Mouse (Mus musculus): ENCODE results near the gene Nos2. TPM values are rescaled to one million over a fixed set of nuclear protein-coding genes. Genes with fewer than 3 reads are reported as not detected.
"Not testable (repeated sequence)": the region's sequence is repeated elsewhere in the genome, so short reads cannot be mapped to it uniquely, and the experiment has no call there.

The Nos2 gene
- polyA plus RNA-seq, 1 experiment from 2014 or later: 1.1 TPM

- Histone ChIP-seq H3K9me3 (peaks cover 2% of the 10 kb centered on the region; the same call in 1 of the 2 replicates), H3K4me3 (no peak overlapping the region), H3K4me2 (replicated peaks) (no peak overlapping the region), H3K27ac (no peak overlapping the region), H3K9ac (no peak overlapping the region), H3K36me3 (no peaks in the 10 kb centered on the region), H3K27me3 (no peaks in the 10 kb centered on the region), H3K4me1 (no peaks in the 10 kb centered on the region; the same call in none of the 2 replicates)
- WGBS: 81% methylated on average over 4 of the region's 4 CpGs
- no peak for ATAC-seq (ENCODE audit: insufficient number of reproducible peaks, insufficient read depth, low FRiP score, low TSS enrichment)
Measured at GRCm38 (mm10) chr11:79001871-79002270, 81.3 kb downstream of the Nos2 start.

- no peak overlapping the region for H3K27ac ChIP-seq
- H3K36me3 ChIP-seq: no peaks in the 10 kb centered on the region
- no peaks in the 10 kb centered on the region for H3K9me3 ChIP-seq
- no peak overlapping the region for H3K4me2 ChIP-seq (replicated peaks)
- no peak for ATAC-seq (ENCODE audit: insufficient number of reproducible peaks, insufficient read depth, low FRiP score, low TSS enrichment)
- H3K9ac ChIP-seq: no peak overlapping the region
- 51% methylated on average over 5 of the region's 5 CpGs for WGBS
- no peak overlapping the region for H3K4me3 ChIP-seq
- H3K27me3 ChIP-seq: no peaks in the 10 kb centered on the region
- no peaks in the 10 kb centered on the region; the same call in none of the 2 replicates for H3K4me1 ChIP-seq
Measured at GRCm38 (mm10) chr11:79002551-79002951, 82.0 kb downstream of the Nos2 start.

- Histone ChIP-seq H3K27ac (no peak overlapping the region), H3K4me2 (replicated peaks) (no peak overlapping the region), H3K27me3 (no peaks in the 10 kb centered on the region), H3K36me3 (no peaks in the 10 kb centered on the region), H3K4me3 (no peak overlapping the region), H3K9ac (no peak overlapping the region), H3K4me1 (no peaks in the 10 kb centered on the region; the same call in none of the 2 replicates), H3K9me3 (no peaks in the 10 kb centered on the region)
- no peak for ATAC-seq (ENCODE audit: insufficient number of reproducible peaks, insufficient read depth, low FRiP score, low TSS enrichment)
- 68% methylated on average over 11 of the region's 11 CpGs for WGBS
Measured at GRCm38 (mm10) chr11:79003053-79003768, 82.6 kb downstream of the Nos2 start.

GRCm38 (mm10) chr11:79003769-79004638 lies 83.4 kb downstream of the Nos2 start:
- Histone ChIP-seq H3K27me3 (no peaks in the 10 kb centered on the region), H3K9me3 (no peaks in the 10 kb centered on the region), H3K4me2 (replicated peaks) (no peak overlapping the region), H3K27ac (no peak overlapping the region), H3K36me3 (no peaks in the 10 kb centered on the region), H3K4me1 (no peaks in the 10 kb centered on the region; the same call in none of the 2 replicates), H3K9ac (no peak overlapping the region), H3K4me3 (no peak overlapping the region)
- no peak for ATAC-seq (ENCODE audit: insufficient number of reproducible peaks, insufficient read depth, low FRiP score, low TSS enrichment)
- WGBS: 75% methylated on average over 10 of the region's 10 CpGs

DNA sequence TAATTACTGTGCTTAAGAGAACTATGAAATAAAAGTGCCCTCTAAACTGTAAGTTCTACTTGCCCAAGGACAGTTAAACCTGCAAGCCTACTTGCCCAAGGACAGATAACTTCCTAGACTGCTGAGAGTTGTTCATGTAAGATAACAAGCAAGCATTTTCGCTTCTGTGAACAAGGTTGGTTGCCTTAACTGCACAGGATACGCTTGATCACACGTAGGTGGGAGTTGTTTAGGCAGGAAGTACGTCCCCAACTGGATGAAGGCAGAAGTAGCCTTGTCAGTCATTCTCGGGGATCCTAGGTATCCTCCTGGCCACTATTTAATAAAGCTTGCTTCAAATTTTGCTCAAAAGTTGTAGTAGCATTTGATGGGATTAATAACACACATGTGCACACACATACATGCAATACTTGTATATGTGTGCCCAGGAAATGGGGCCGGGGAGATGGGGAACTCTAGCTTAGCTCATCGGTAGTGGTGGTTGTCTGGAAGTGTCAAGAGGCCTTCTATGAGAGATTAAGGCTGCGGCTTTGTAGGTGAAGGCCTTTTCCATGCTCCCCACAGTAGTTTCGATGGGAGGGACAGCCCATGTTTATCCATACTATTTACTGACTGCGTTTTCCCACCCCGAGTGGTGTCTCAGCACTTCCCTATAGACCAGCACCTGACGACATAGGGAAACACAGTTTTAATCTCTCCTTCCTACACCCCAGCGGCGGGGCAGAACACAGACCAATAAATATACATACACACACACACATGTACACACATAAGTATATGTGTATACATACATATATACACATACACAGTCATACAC lies 85.2 kb downstream of the Nos2 start:
- 87% methylated on average over 14 of the region's 14 CpGs for WGBS
- Histone ChIP-seq H3K9me3 (no peaks in the 10 kb centered on the region), H3K4me3 (no peak overlapping the region)

DNA sequence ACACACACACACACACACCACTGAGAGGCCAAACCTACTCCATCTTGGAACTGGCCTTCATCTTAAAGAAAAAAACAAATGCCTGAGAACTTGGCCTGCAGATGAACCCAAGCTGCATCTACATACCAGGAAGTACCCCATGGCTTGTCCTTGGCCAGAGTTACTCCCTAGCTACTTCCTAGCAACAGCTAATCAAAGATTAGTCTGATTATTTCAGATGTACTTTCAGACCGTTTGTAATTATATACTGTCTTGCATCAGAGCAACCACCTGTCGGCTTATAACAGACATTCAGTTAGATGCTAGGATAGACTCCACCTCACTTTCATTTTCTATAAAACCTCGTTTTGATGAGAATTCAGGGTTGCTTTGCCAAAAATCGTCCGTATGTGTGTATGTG lies 85.8 kb downstream of the Nos2 start:
- Histone ChIP-seq H3K4me2 (replicated peaks) (no peak overlapping the region), H3K27ac (no peak overlapping the region), H3K9me3 (no peaks in the 10 kb centered on the region), H3K36me3 (no peaks in the 10 kb centered on the region), H3K4me3 (no peak overlapping the region), H3K4me1 (no peaks in the 10 kb centered on the region; the same call in none of the 2 replicates), H3K9ac (no peak overlapping the region), H3K27me3 (no peaks in the 10 kb centered on the region)
- no peak for ATAC-seq (ENCODE audit: insufficient number of reproducible peaks, insufficient read depth, low FRiP score, low TSS enrichment)
- WGBS: 71% methylated on average over 5 of the region's 5 CpGs

More for the DNA sequence above, 85.2 kb downstream of the Nos2 start:
- Histone ChIP-seq H3K9ac (no peak overlapping the region), H3K4me1 (no peaks in the 10 kb centered on the region; the same call in none of the 2 replicates), H3K36me3 (no peaks in the 10 kb centered on the region), H3K27ac (no peak overlapping the region), H3K27me3 (no peaks in the 10 kb centered on the region), H3K4me2 (replicated peaks) (no peak overlapping the region)
- no peak for ATAC-seq (ENCODE audit: insufficient number of reproducible peaks, insufficient read depth, low FRiP score, low TSS enrichment)

DNA sequence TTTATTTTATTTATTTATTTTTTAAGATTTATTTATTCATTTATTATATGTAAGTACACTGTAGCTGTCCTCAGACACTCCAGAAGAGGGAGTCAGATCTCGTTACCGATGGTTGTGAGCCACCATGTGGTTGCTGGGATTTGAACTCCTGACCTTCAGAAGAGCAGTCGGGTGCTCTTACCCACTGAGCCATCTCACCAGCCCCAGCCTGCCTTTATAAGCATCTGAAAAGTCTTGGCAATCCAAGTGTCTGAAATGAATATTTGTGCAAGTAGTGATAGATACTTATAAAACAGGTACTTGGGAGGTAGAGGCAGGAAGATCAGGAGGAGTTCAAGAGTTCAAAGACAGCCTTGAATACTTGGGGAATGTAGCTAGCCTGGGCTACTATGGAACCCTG lies 86.8 kb downstream of the Nos2 start:
- H3K9ac ChIP-seq; H3K27ac ChIP-seq; H3K4me3 ChIP-seq; H3K27me3 ChIP-seq; ATAC-seq (ENCODE audit: insufficient number of reproducible peaks, insufficient read depth, low FRiP score, low TSS enrichment); H3K4me2 ChIP-seq (replicated peaks); H3K9me3 ChIP-seq; H3K36me3 ChIP-seq; H3K4me1 ChIP-seq: not testable (repeated sequence)
- 80% methylated on average over 3 of the region's 3 CpGs for WGBS

DNA sequence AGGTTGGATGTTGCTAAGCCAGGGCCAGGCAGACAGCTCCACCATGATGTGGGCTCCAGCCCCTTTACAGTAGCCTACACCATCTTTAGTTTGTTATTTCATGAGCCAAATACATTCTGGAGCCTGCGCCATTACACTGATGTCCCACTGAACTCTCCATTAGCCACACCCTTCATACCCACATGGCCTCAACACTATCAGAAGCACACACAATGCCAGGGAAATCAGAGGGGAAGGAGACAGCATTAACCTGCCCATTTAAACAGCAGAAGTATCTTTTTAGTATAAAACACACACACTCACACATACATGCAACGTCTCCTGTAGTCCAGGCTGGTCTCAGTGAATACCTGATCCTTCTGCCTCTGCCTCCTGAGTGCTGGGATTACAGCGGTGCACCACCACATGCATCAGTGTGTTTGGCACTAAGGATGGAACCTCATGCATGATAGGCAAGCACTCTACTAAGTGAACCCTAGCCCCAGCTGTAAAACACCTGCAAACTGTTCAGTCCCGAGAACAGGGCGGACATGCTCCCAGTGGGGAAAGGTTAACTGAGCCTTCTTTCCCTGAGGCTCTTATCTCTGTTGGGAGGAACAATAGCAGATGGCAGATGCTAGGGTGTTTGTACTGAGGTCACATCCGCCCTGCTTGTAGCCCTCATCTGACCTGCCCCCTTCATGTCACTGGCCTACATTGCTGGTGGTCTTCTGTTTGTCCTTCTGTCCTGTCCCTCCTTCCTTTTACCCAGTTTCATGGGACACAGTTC lies 87.6 kb downstream of the Nos2 start:
- ATAC-seq (ENCODE audit: insufficient number of reproducible peaks, insufficient read depth, low FRiP score, low TSS enrichment): no peak
- Histone ChIP-seq H3K27me3 (no peaks in the 10 kb centered on the region), H3K9ac (no peak overlapping the region), H3K9me3 (no peaks in the 10 kb centered on the region), H3K4me3 (no peak overlapping the region), H3K4me1 (no peaks in the 10 kb centered on the region), H3K4me2 (replicated peaks) (no peak overlapping the region), H3K36me3 (no peaks in the 10 kb centered on the region), H3K27ac (no peak overlapping the region)
- 71% methylated on average over 6 of the region's 6 CpGs for WGBS

GRCm38 (mm10) chr11:79008891-79009290 lies 88.3 kb downstream of the Nos2 start:
- WGBS: 88% methylated on average over 7 of the region's 7 CpGs
- no peak overlapping the region for H3K4me3 ChIP-seq

More at GRCm38 (mm10) chr11:79008891-79009290, 88.3 kb downstream of the Nos2 start:
- Histone ChIP-seq H3K9me3 (no peaks in the 10 kb centered on the region), H3K27me3 (no peaks in the 10 kb centered on the region), H3K9ac (no peak overlapping the region), H3K27ac (no peak overlapping the region), H3K36me3 (no peaks in the 10 kb centered on the region), H3K4me2 (replicated peaks) (no peak overlapping the region), H3K4me1 (no peaks in the 10 kb centered on the region)
- ATAC-seq (ENCODE audit: insufficient number of reproducible peaks, insufficient read depth, low FRiP score, low TSS enrichment): no peak

Measured in embryonic facial prominence, embryonic 12.5 days (tissue).